11 mouse cellular contexts compared by ENCODE assay signal in genomic region chr13:28721548-28721981, GRCm38 (mm10).
DNase-seq lines count a peak whose midpoint lies in the region; ATAC-seq and TF ChIP-seq lines count a peak whose summit lies in the region.
"Had no signal": no experiment of that assay in that cellular context is flagged by ENCODE, and none has a peak within 500 bp of the region (broad histone marks: within the 10 kb centered on the region; RNA-seq: fewer than 3 reads in every experiment).

No protein-coding gene starts in this region.

- H3K4me2 ChIP-seq in hindbrain, embryonic 11.5 days (replicated peaks; ENCODE audit: low read depth, low read length) = no peak overlapping the region
- H3K4me2 ChIP-seq in neural tube, embryonic 15.5 days = peak overlapping the region; percentile 40
- H3K4me2 ChIP-seq: liver, embryonic 15.5 days had no signal

- ATAC-seq in hindbrain, embryonic 11.5 days (ENCODE audit: low FRiP score) = no peak
- ATAC-seq in neural tube, embryonic 15.5 days (ENCODE audit: low FRiP score) = peak; percentile 65

- H3K27me3 ChIP-seq in thymus, adult 2 months (ENCODE audit: control insufficient read depth, insufficient read depth, low read length) = no peaks in the 10 kb centered on the region
- H3K27me3 ChIP-seq in hindbrain, embryonic 11.5 days (ENCODE audit: control insufficient read depth, insufficient read depth, low read length) = no peaks in the 10 kb centered on the region
- no peaks in the 10 kb centered on the region for H3K27me3 ChIP-seq in neural tube, embryonic 15.5 days (replicated peaks)
- H3K27me3 ChIP-seq: liver, embryonic 15.5 days had no signal

- H3K36me3 ChIP-seq in thymus, adult 2 months (ENCODE audit: control insufficient read depth, insufficient read depth, low read length) = no peaks in the 10 kb centered on the region
- no peaks in the 10 kb centered on the region for H3K36me3 ChIP-seq in hindbrain, embryonic 11.5 days (ENCODE audit: control insufficient read depth, insufficient read depth, low read length)
- H3K36me3 ChIP-seq in neural tube, embryonic 15.5 days = no peaks in the 10 kb centered on the region
- H3K36me3 ChIP-seq: liver, embryonic 15.5 days had no signal

- TF ChIP-seq POLR2A in thymus, adult 2 months (IDR thresholded peaks at IDR 0.05; ENCODE audit: control insufficient read depth, extremely low read depth, insufficient read depth, low read length, poor library complexity) = no peak

- H3K4me3 ChIP-seq in thymus, adult 2 months (ENCODE audit: control insufficient read depth, insufficient read depth, low read length) = no peak overlapping the region
- H3K4me3 ChIP-seq in hindbrain, embryonic 11.5 days (ENCODE audit: low read depth, low read length) = no peak overlapping the region
- H3K4me3 ChIP-seq in neural tube, embryonic 15.5 days (replicated peaks) = no peak overlapping the region
- H3K4me3 ChIP-seq: liver, embryonic 15.5 days had no signal

- TF ChIP-seq CTCF in thymus, adult 2 months (IDR thresholded peaks at IDR 0.05; ENCODE audit: borderline replicate concordance, control insufficient read depth, extremely low read depth, insufficient read depth, low read length, poor library complexity) = no peak

- H3K27ac ChIP-seq in thymus, adult 2 months (ENCODE audit: control insufficient read depth, insufficient read depth, low read length) = peak overlapping the region; percentile 3
- peak overlapping the region; percentile 19; the same call in 1 of the 2 replicates for H3K27ac ChIP-seq in hindbrain, embryonic 11.5 days (ENCODE audit: low read depth, low read length)
- H3K27ac ChIP-seq in neural tube, embryonic 15.5 days (replicated peaks) = peak overlapping the region; percentile 74
- H3K27ac ChIP-seq: liver, embryonic 15.5 days had no signal

- DNase-seq in kidney, postnatal 10 days = peak; percentile 66
- no peak for DNase-seq in kidney, adult 8-10 months
- no peak for DNase-seq in thymus, adult 2 months
- no peak for DNase-seq in thymus, postnatal 25 days
- DNase-seq in hindbrain, embryonic 11.5 days (ENCODE audit: low spot score) = peak; percentile 24
- no peak for DNase-seq in layer of hippocampus, adult 9-11 months
- DNase-seq in thymus, postnatal 36 days = no peak
- DNase-seq: adrenal gland, adult 8-10 months; heart, adult 18-20 months had no signal

- WGBS in thymus, adult 2 months = 87% methylated on average over 11 of the region's 11 CpGs
- 69% methylated on average over 11 of the region's 11 CpGs for WGBS in hindbrain, embryonic 11.5 days
- 26% methylated on average over 11 of the region's 11 CpGs for WGBS in neural tube, embryonic 15.5 days

- no peaks in the 10 kb centered on the region for H3K9me3 ChIP-seq in hindbrain, embryonic 11.5 days (ENCODE audit: control insufficient read depth, low read length)
- H3K9me3 ChIP-seq in neural tube, embryonic 15.5 days (replicated peaks) = no peaks in the 10 kb centered on the region
- H3K9me3 ChIP-seq: liver, embryonic 15.5 days had no signal

- no peak overlapping the region for H3K9ac ChIP-seq in hindbrain, embryonic 11.5 days (ENCODE audit: low read depth, low read length)
- no peak overlapping the region for H3K9ac ChIP-seq in neural tube, embryonic 15.5 days (replicated peaks)
- H3K9ac ChIP-seq: liver, embryonic 15.5 days had no signal

- peaks cover 32% of the 10 kb centered on the region for H3K4me1 ChIP-seq in thymus, adult 2 months (replicated peaks; ENCODE audit: control insufficient read depth, insufficient read depth, low read length)
- H3K4me1 ChIP-seq in hindbrain, embryonic 11.5 days (replicated peaks; ENCODE audit: control insufficient read depth, insufficient read depth, low read length) = peaks cover 11% of the 10 kb centered on the region
- peaks cover 42% of the 10 kb centered on the region for H3K4me1 ChIP-seq in neural tube, embryonic 15.5 days

Comparison
In these comparisons a context has a peak if more than half of its experiments do, and no peak if none do; other contexts are left out.
1. DNase-seq: peak in kidney, postnatal 10 days (single experiment) and hindbrain, embryonic 11.5 days (single experiment); none in kidney, adult 8-10 months (0 of 2), thymus, adult 2 months (single experiment), thymus, postnatal 25 days (single experiment), layer of hippocampus, adult 9-11 months (single experiment) and thymus, postnatal 36 days (0 of 2).
2. H3K27ac ChIP-seq: peak in every context shown above with its lines; median percentile 74 in neural tube, embryonic 15.5 days; 19 in hindbrain, embryonic 11.5 days; 3 in thymus, adult 2 months.